Mouse (Mus musculus) heart, adult 11 months (tissue): ENCODE measurements at regions not wholly inside any gene's neighbourhood (a gene's known extent, or its start where the extent isn't known, plus 50 kb on each side); places are given as distances from the start of the nearest gene placed in this dataset.

Source experiments
- DNase-seq: peaks from one replicate; pipeline ENCODE4 v3.0.0; 2022

DNA sequence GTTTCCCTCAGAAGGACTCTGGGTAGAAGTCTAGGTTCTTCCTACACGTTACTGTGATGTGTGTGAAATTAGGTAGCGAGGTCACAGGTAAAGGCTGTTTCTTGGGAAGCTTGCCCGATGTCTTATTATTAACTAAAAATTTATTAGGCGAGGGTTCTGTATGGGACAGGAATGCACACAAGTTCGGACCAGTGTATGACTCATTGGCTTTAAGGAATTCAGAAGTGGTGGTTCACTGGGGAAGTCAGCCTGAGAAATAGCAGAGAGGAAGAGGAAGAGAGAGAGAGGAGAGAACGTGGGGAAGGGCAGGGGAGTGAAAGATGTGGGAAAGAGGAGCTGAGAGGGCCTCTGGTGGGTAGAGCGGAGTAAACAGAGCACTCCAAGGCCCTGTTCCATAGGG, 70.8 kb upstream of the Slc38a2 start:
- no peak for DNase-seq

DNA sequence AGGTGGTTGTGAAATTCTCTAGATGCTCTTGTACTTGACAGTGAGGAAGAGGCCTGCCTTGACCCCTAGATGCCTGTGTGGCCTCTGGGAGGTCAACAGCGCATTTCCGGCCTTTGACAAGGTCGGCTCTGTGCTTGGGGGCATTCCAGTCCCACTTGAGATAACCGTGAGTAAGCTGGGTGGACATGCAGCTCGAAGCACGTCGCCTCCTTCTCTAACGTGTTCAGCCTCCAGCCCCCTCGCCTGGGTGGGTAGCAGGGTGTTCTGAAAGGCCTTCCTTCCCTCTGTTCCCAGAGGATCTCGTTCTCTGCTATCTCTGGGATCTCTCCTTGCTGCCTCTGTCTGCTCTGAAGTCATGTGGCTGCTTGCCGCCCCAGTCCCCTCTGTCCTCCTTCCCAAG, 70.2 kb upstream of the Slc38a2 start:
- peak; percentile 88 for DNase-seq

DNA sequence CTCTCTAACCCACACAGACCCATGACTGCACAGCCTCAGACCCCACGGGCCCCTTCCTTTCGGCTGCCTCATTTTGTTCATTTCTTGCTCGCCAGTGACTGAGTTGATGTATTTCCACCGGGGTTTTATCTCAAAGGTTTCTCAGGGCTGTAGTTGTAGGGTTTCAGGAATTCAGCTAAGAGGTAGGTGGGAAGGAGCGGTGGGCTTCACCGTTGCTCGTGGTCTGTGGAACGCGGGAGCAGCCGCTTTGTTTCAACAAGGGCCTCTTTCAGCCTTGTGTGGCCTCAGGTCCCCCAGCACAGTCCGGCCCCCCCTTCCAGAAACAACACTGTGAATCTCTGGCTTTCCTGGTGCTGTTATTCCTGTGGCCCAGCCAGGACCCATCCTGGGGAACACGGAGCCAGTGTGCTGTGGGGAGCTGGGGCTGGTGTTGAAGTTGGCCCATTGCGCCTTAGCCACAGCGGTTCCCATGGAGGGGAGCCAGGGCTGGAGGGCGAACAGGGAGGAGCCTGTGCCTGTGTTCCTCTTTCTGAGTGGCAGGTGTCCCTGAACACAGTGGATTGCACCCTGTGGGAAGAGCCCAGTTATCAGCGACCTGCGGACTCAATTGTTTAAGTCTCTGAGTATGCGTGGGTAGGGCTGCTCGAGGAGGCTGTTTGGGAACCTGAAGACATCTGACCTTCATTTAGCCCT, 68.9 kb upstream of the Slc38a2 start:
- DNase-seq: peak; percentile 96

DNA sequence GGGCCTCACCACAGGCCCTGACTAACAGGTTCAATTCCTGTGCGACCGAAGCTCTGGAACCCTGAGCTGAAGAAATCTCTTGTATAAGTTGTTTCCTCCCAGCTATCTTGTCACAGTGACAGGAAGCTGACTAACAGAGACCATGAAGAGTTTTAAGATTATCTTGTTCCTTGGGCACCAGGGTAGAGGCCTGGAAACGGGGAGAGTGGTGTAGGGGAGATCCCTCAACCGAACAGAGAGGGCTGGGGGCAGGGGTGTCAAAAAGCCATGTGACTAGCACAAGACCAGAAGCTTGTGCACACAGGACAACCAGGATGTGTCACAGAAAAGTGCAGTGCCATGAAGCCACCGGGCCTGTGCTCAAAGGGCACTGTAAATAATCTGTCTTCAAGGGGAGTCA, 67.7 kb upstream of the Slc38a2 start:
- DNase-seq: peak; percentile 79

DNA sequence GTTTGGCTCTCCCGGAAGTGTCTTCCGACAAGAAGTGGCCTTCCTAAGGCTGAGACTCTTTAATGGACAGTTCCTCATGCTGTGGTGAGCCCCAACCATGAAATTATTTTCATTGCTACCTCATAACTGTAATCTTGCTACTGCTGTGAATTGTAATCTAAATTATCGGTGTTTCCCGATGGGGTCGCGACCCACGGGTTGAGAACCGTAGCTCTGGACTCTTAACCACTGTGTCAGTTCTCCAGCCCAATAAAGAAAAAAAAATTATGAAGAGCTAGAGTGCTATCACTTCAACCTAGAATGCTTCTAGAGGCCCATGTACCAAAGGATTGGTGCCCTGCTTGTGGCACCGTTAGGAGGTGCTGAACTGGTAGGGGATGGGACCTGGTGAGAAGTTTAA, 66.7 kb upstream of the Slc38a2 start:
- DNase-seq: peak; percentile 79

DNA sequence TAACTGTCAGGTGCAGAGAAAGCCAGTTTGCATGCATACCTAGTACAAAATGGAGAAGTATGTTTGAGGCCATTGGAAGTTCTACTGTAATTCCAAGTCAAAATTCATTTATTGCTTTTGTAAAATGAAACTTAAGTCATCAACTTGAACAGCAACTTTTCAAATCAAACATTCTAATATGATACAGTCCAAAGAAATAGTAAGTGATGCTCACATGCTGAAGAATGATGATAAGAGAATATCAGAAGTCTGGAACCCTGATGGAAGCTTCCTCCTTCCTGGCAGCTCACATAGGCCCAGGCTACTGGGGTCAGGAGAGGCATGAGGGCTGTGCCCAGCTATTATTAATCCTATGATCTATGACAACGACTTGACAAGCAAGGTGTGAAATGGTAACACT, 64.1 kb upstream of the Slc38a2 start:
- no peak for DNase-seq

DNA sequence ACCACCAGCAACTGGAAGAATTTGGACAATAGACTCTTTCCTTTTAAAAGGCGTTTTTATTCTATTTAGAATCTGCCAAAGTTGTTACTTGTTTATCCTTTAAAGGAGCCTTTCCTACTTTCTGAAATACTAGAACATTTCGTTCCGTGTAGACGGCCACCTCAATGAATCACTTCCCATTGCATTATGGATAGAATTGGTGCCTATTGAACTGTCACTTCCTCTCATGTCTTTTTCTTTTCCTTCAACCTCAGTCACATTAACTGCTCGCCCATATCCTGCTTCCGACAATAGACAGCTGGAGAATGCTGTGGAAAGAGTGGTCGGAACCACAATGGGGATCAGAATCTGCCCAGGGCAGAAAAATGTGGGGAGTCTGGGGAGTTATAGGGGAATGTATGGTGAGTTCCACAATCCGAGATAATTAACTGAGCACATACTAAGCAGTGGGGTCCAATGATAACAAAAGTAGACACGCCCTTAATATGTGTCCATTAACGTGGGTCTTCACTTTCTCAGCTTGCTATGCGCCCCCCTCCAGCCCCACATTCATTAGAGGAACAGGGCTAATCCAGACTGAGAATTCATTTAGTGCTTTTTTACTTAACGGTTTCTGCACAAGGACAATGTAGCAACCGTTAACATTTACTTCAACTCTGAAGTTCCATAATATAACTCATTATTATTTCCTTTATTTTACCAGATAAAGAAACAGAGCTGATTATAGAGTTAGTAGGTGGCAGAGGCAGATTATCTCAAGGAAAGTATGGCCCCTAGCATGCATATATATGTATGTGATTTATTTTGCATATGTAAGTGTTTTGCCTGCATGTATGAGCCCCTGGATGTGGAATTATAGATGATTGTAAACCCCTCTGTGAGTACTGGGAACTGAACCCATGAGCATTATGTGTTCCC, 59.8 kb upstream of the Slc38a2 start:
- peak; percentile 85 for DNase-seq

DNA sequence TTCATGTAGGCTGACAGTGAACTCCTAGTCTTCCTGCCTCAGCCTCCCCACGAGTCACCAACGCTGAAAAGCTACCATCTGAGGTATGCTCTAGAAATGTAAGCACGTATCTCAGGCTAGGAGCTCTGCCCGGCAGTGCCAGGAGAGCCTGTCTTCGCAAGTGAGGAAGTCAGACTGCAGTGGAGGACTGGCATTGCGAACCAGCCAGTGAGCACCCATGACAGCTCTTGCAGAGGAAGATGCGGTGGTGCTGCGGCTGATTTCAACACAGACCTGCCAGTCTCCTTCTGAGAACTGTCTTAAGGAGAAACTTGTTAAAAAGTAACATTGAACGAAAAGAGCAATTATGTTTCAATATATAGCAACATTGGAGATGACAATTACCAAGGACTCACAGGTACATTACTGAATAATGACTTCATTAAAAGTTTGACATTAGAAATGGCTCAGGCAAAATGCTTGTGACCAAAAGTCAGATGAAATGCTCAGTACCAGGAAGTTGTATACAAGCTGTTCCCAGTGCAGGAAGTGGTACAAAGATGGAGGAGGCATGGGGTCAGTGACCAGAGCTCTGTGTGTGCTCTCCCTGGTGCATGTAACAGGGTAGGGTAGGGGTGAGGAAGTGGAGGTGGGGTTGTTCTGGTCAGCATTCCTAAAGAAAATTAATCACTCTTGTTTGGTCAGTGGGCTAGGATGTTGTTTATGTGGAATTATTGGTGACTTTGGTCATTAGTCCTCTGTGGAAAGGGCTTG, 58.1 kb upstream of the Slc38a2 start:
- DNase-seq: peak; percentile 89

DNA sequence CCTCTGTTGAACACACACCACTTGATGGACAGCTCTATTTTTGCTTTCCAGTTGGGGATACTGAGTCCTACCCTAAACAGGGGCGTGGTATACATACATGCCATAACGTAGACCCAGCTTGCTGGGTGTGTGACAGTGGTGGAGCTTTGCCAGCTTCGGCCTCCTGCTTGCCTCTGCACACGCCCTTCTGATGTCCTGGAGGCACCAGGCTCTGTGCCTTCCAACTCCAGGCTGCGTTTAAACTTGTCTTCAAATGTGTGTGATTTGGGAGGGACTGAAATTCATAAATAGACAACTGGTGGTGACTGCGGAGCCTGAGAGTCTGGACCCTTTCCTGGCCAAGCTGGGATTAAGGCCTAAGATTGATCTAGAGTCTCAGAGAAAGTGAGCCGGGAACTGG, 56.9 kb upstream of the Slc38a2 start:
- peak; percentile 88 for DNase-seq

DNA sequence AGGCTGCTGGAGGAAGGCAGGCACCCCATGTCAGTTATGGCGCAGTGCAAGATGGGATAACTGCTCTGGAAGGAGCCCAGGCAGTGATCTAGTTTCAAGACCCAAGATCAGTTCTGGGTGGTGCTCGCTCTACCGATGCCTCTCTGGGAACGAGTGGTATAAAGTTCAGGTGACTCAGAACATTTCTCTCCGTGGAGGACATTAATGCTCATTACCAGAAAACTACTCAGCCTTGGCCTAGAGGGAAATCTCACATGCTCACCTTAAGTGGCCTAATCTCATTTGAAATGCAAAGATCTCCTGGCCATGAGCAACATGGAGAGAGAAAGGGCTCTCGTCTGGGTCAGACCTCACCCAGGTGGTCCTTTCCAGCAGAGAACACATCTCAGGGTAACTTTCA, 56.4 kb upstream of the Slc38a2 start:
- no peak for DNase-seq

DNA sequence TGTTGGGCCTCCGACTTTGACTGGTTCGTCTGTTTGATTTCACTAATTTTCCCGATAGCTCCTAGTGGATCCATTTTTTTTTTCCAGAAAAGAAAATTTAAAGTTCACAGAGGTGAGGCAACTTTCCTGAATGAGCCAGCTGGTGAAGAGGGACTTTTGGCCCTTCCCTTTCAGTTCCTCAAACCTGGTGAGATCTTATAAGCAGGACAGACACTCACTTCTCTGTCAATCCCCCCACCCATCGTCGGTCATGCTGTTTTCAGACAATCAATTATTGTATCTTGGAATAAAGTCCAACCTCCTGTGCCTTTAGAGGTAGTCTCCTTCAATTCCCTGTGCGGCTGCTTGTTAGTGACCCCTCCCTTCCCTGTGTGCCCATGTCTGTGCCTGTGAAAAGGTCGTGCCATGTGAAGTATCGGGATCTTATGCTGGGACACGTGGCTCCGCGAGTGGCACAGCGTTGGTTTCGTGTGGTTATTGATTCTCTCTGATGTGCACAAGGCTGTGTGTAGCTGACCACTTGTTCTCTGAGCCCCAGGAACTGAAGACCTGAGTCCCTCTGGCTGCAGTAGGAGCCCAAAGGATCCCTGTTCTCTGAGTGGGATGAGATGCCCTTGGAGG, 55.9 kb upstream of the Slc38a2 start:
- DNase-seq: peak; percentile 84

DNA sequence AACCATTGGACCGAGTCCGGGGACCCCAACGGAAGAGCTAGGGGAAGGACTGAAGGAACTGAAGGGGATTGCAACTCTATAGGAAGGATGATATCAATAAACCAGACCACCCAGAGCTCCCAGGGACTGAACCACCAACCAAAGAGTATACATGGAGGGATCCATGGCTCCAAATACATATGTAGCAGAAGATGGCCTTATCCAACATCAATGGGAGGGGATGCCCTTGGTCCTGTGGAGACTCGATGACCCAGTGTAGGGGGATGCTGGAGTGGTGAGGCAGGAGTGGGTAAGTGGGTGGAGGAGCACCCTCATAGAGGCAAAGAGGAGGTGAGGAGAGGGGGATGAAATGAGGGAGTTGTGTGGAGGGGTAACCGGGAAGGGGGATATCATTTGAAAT, 54.5 kb upstream of the Slc38a2 start:
- DNase-seq: peak; percentile 79

DNA sequence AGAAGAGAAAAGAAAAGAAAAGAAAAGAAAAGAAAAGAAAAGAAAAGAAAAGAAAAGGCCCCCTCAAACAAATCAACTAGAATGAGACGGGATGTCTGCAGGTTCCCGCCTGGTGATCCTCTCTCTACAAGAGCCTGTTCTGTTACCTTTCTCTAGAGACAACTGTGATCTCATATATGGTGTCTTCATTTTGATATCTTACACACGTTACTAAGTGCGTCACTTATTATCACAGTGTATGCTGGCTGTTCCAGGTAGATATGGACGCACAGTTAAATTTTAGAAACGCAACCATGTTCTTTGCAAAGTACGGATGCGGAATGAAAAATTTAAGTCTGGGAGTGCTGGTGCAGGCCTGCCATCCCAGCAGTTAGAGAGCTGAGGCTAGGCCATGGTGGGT, 53.2 kb upstream of the Slc38a2 start:
- DNase-seq: peak; percentile 33

DNA sequence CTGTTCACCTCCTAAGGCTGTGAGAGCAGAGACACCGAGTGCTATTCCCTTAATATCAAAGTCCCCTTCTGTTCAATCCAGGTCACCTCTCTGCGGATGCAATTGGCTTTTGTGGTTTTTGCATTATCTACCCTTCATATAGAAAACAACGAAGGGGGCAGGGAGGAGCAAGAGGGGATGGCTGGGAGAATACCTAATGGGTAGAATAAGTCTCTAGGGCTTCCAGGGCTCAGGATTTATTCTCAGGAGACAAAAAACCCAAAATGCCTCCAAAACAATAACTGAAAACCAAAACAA, 52.5 kb upstream of the Slc38a2 start:
- no peak for DNase-seq

DNA sequence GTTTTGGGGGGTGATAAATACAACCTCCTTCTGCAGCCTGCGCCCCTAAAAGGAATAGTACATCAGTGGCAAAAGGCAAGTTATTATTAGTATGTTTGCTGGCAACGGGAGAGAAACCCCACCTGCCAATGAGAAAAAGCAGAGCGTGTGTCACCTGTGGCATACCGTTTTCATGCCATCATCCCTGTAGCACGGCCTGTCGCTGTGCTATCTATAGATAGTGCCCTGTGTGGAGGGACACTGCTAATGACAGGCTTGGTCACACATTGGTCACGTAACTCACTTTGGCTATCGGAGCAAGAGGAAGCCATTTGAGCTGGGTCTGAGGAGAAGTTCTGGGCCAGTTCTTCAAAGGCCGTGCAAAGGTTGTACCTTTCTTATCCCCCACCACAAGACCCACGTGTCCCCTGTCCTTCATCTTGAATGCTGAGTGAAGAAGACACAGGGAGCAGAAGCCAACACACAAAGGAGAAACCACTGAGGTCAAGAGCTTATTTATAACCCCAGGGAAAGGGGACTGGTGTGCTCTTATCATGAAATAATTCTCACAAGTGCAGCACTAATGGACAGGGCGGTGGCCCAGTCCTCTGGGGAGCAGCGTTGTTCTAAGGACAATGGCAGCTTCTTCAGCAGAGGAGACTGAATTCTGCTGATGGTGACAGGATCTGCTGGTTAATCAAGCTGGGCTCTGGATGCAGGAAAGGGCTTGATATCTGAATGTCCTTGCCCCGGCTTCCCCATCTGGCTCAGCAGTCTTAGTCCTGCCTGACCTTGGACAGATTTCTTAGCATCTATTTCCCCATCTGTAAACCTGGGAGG, 51.9 kb upstream of the Slc38a2 start:
- peak; percentile 96 for DNase-seq

DNA sequence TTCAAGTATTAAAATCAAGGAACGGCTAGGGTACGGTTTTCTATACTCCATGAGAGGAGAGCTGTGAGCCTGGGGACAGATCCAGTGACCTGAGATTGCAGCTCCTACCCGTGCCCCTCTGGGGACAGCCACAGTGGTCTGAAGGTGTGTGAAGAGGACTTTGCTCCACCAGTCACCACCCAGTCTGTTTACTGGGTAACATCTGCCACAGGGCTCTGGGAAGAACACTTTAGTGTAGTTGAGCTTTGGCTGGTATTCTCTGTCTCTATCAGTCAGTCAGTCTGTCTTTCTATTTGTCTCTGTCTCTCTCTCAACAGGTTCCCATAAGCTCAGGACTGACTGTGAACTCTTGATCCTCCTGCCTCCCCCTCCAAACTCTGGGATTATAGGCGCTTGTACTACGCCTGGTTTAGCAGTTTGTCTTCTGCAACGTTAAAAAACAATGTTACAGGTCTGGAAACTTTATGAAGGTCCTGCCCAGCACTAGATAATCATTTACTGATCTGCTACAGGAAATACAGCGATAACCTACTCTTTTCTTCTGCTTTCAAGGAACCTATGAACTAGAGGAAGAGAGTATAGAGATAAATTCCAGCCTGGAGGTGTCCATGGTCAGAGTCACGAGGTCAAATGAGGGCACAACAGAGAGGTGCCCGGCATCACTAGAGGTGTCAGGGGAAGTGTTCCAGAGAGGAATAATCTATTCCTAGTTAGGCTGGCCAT, 50.2 kb upstream of the Slc38a2 start:
- DNase-seq: peak; percentile 90
